Mouse (Mus musculus): ENCODE measurements around the gene B4galt7. TPM values are rescaled to one million over a fixed set of nuclear protein-coding genes. Genes with fewer than 3 reads are reported as not detected.
A peak's percentile ranks its signal among the peaks of the same experiment; 100 is the strongest.

The B4galt7 gene
- total RNA-seq, 2 experiments from 2014 or later, result 22.8 to 24.3 TPM

- peak; percentile 69 for TF ChIP-seq CTCF (conservative IDR thresholded peaks at IDR 0.05)
These were observed 44.8 kb downstream of the B4galt7 start for GRCm38 (mm10) chr13:55644525-55644924.

GRCm38 (mm10) chr13:55650098-55650497 is 50.4 kb downstream of the B4galt7 start:
- no peak for DNase-seq (ENCODE audit: low spot score in 2 of 2)
- Histone ChIP-seq H3K4me3 (no peak overlapping the region), H3K27ac (no peak overlapping the region)
- peak; percentile 51 for TF ChIP-seq CTCF (conservative IDR thresholded peaks at IDR 0.05)

More at GRCm38 (mm10) chr13:55644525-55644924, 44.8 kb downstream of the B4galt7 start:
- Histone ChIP-seq H3K4me3 (no peak overlapping the region), H3K27ac (no peak overlapping the region)
- no peak for DNase-seq (ENCODE audit: low spot score in 2 of 2)

- no peak for DNase-seq (ENCODE audit: low spot score in 2 of 2)
- Histone ChIP-seq H3K4me3 (no peak overlapping the region), H3K27ac (no peak overlapping the region)
- no peak for TF ChIP-seq CTCF (conservative IDR thresholded peaks at IDR 0.05)
These were observed 51.3 kb downstream of the B4galt7 start for GRCm38 (mm10) chr13:55650980-55651379.

Other genes with a start within 250 kb of the B4galt7 start
- 10 to 100 TPM; 66.2 to 66.8 TPM for gene Lman2, start 237.1 kb upstream of the B4galt7 start, total RNA-seq (2021)
- gene Rgs14, start 230.2 kb upstream of the B4galt7 start, total RNA-seq (2021), result 100 to 1,000 TPM; 113 to 119 TPM
- gene Slc34a1, start 201.7 kb upstream of the B4galt7 start, total RNA-seq (2021), result under 1 TPM in 1 of 2 experiments, not detected in 1; 0.15 TPM
- not detected for gene Pfn3, start 184.7 kb upstream of the B4galt7 start, total RNA-seq (2021)
- under 1 TPM; 0.44 to 0.93 TPM for gene F12, start 173.1 kb upstream of the B4galt7 start, total RNA-seq (2021)
- gene Grk6, start 154.8 kb upstream of the B4galt7 start, total RNA-seq (2021), result 10 to 100 TPM; 64.8 to 65.8 TPM
- 10 to 100 TPM; 83.0 to 84.5 TPM for gene Prr7, start 135.6 kb upstream of the B4galt7 start, total RNA-seq (2021)
- gene Dbn1, start 111.8 kb upstream of the B4galt7 start, total RNA-seq (2021), result 100 to 1,000 TPM; 396 to 403 TPM
- 10 to 100 TPM; 97.4 to 99.9 TPM for gene Pdlim7, start 86.2 kb upstream of the B4galt7 start, total RNA-seq (2021)
- gene Dok3, start 70.6 kb upstream of the B4galt7 start, total RNA-seq (2021), result 10 to 100 TPM; 12.2 to 13.7 TPM
- 10 to 100 TPM; 56.2 to 60.6 TPM for gene Ddx41, start 63.2 kb upstream of the B4galt7 start, total RNA-seq (2021)
- gene Fam193b, start 28.8 kb upstream of the B4galt7 start, total RNA-seq (2021), result 10 to 100 TPM; 95.3 to 97.7 TPM
- gene Tmed9, start 26.2 kb upstream of the B4galt7 start, total RNA-seq (2021), result 100 to 1,000 TPM; 133 to 138 TPM
- 10 to 100 TPM; 38.7 to 50.2 TPM for gene Caml, start 23.1 kb downstream of the B4galt7 start, total RNA-seq (2021)
- gene Ddx46, start 35.1 kb downstream of the B4galt7 start, total RNA-seq (2021), result 10 to 100 TPM; 50.8 to 54.8 TPM
- 10 to 100 TPM; 75.1 to 75.5 TPM for gene B230219D22Rik, start 93.2 kb downstream of the B4galt7 start, total RNA-seq (2021)
- gene Txndc15, start 114.8 kb downstream of the B4galt7 start, total RNA-seq (2021), result 10 to 100 TPM; 68.6 to 69.0 TPM
- gene Pcbd2, start 127.5 kb downstream of the B4galt7 start, total RNA-seq (2021), result 10 to 100 TPM; 33.2 to 35.2 TPM
- gene Catsper3, start 184.7 kb downstream of the B4galt7 start, total RNA-seq (2021), result under 1 TPM in 1 of 2 experiments, not detected in 1; 0.27 TPM
- not detected for gene Pitx1, start 236.3 kb downstream of the B4galt7 start, total RNA-seq (2021)